Mouse (Mus musculus) natural killer cell, adult 2 months (primary cell): Measurements from ENCODE around the gene Nlrx1.

ENCODE experiments used
- DNase-seq, 2 experiments: peaks; one replicate each; pipeline ENCODE4 v3.0.0; 2022; ENCODE audit warnings: low spot score in 2 of 2

Gene Nlrx1

GRCm38 (mm10) chr9:44236601-44237000, 31.8 kb downstream of the Nlrx1 start:
- DNase-seq, result no peak

GRCm38 (mm10) chr9:44234479-44235427, 33.6 kb downstream of the Nlrx1 start:
- peak; percentile 30 to 41 for DNase-seq

GRCm38 (mm10) chr9:44233802-44234478, 34.5 kb downstream of the Nlrx1 start, which contains the start of gene Cbl:
Gene Cbl, minus strand, starts transcription at chr9:44234049.
- DNase-seq, result peak; percentile 97 to 98

- DNase-seq, result peak; percentile 26 to 40
Measured at GRCm38 (mm10) chr9:44233021-44233801, 35.2 kb downstream of the Nlrx1 start.

GRCm38 (mm10) chr9:44231609-44232008, 36.8 kb downstream of the Nlrx1 start:
- no peak for DNase-seq

- no peak for DNase-seq
Measured at GRCm38 (mm10) chr9:44225993-44226392, 42.4 kb downstream of the Nlrx1 start.

GRCm38 (mm10) chr9:44213538-44213937, 54.9 kb downstream of the Nlrx1 start:
- peak in 1 of 2 experiments; percentile 26 for DNase-seq

- DNase-seq, result no peak
Measured at GRCm38 (mm10) chr9:44212406-44212805, 56.0 kb downstream of the Nlrx1 start.

- no peak for DNase-seq
Measured at GRCm38 (mm10) chr9:44209416-44209815, 59.0 kb downstream of the Nlrx1 start.

- DNase-seq, result no peak
Measured at GRCm38 (mm10) chr9:44207840-44208239, 60.6 kb downstream of the Nlrx1 start.
